Mouse (Mus musculus) cerebellum, adult (tissue): ENCODE data around the gene Gtsf1l.

ENCODE experiments used
- ATAC-seq: cut with Nextera tagmentation; 2 replicates; pipeline ENCODE4 v1.9.2; 2017; ENCODE audit warnings: mild to moderate bottlenecking, moderate library complexity, mixed read lengths; ENCODE audit not compliant: insufficient number of reproducible peaks, low FRiP score, low TSS enrichment

Gene Gtsf1l

GRCm38 (mm10) chr2:163054335-163054840, 33.3 kb downstream of the Gtsf1l start, which contains the start of gene Mybl2:
TSS of gene Mybl2 (plus strand) at chr2:163054687.
- ATAC-seq: peak; percentile 85

- ATAC-seq: no peak
Measured at GRCm38 (mm10) chr2:163052826-163053225, 34.8 kb downstream of the Gtsf1l start.

GRCm38 (mm10) chr2:163052101-163052500, 35.6 kb downstream of the Gtsf1l start:
- ATAC-seq: no peak

- no peak for ATAC-seq
Measured at GRCm38 (mm10) chr2:163051691-163052090, 36.0 kb downstream of the Gtsf1l start.

GRCm38 (mm10) chr2:163049116-163049515, 38.5 kb downstream of the Gtsf1l start:
- no peak for ATAC-seq

- peak; percentile 52; the same call in 1 of the 2 replicates for ATAC-seq
Measured at GRCm38 (mm10) chr2:163048125-163048524, 39.5 kb downstream of the Gtsf1l start.

- ATAC-seq: no peak
Measured at GRCm38 (mm10) chr2:163039940-163040339, 47.7 kb downstream of the Gtsf1l start.
